Mouse (Mus musculus): ENCODE measurements around the gene Capns1. TPM values are rescaled to one million over a fixed set of nuclear protein-coding genes. Genes with fewer than 3 reads are reported as not detected.
"Not testable (repeated sequence)": the region's sequence is repeated elsewhere in the genome, so short reads cannot be mapped to it uniquely, and the experiment has no call there.

The Capns1 gene
- total and polyA plus RNA-seq, 2 experiments from 2014 or later = 84.4 to 356 TPM

- peak overlapping the region; percentile 64 for H3K27ac ChIP-seq (ENCODE audit: low read depth)
- peak; percentile 58 for DNase-seq (ENCODE audit: low spot score)
- no peak overlapping the region for H3K4me3 ChIP-seq (ENCODE audit: low read depth, low read length)
- peaks cover 7% of the 10 kb centered on the region; the same call in 1 of the 2 replicates for H3K4me1 ChIP-seq (ENCODE audit: control insufficient read depth, insufficient read depth)
- no peak for TF ChIP-seq CTCF (IDR thresholded peaks at IDR 0.05; ENCODE audit: low read depth)
- TF ChIP-seq EP300 (IDR thresholded peaks at IDR 0.05; ENCODE audit: low read depth) = no peak
- 48% methylated on average over 11 of the region's 11 CpGs for WGBS
- no peaks in the 10 kb centered on the region for H3K27me3 ChIP-seq (ENCODE audit: control insufficient read depth, insufficient read depth, low read length)
- no peaks in the 10 kb centered on the region for H3K9me3 ChIP-seq (replicated peaks; ENCODE audit: control insufficient read depth, low read length)
- no peaks in the 10 kb centered on the region for H3K36me3 ChIP-seq (replicated peaks; ENCODE audit: control insufficient read depth, insufficient read depth, low read length)
- peak; percentile 59 for ATAC-seq (ENCODE audit: insufficient read depth, low read depth)
- no peak overlapping the region for H3K4me2 ChIP-seq (ENCODE audit: low read depth, low read length)
- H3K9ac ChIP-seq (replicated peaks; ENCODE audit: low read depth, low read length) = no peak overlapping the region
Measured at GRCm38 (mm10) chr7:30202895-30203690, 4.5 kb upstream of the Capns1 start.

GRCm38 (mm10) chr7:30200661-30201060, 2.0 kb upstream of the Capns1 start:
- not testable (repeated sequence) for H3K9ac ChIP-seq (replicated peaks; ENCODE audit: low read depth, low read length); H3K36me3 ChIP-seq (replicated peaks; ENCODE audit: control insufficient read depth, insufficient read depth, low read length); H3K4me3 ChIP-seq (ENCODE audit: low read depth, low read length); H3K9me3 ChIP-seq (replicated peaks; ENCODE audit: control insufficient read depth, low read length); H3K4me2 ChIP-seq (ENCODE audit: low read depth, low read length); H3K4me1 ChIP-seq (ENCODE audit: control insufficient read depth, insufficient read depth); ATAC-seq (ENCODE audit: insufficient read depth, low read depth); H3K27ac ChIP-seq (ENCODE audit: low read depth); DNase-seq (ENCODE audit: low spot score); H3K27me3 ChIP-seq (ENCODE audit: control insufficient read depth, insufficient read depth, low read length)
- WGBS = 84% methylated on average over 5 of the region's 5 CpGs

- Histone ChIP-seq H3K9ac (replicated peaks; ENCODE audit: low read depth, low read length) (no peak overlapping the region), H3K4me2 (ENCODE audit: low read depth, low read length) (no peak overlapping the region), H3K27ac (ENCODE audit: low read depth) (no peak overlapping the region), H3K36me3 (replicated peaks; ENCODE audit: control insufficient read depth, insufficient read depth, low read length) (no peaks in the 10 kb centered on the region), H3K27me3 (ENCODE audit: control insufficient read depth, insufficient read depth, low read length) (no peaks in the 10 kb centered on the region), H3K9me3 (replicated peaks; ENCODE audit: control insufficient read depth, low read length) (no peaks in the 10 kb centered on the region), H3K4me3 (ENCODE audit: low read depth, low read length) (no peak overlapping the region), H3K4me1 (ENCODE audit: control insufficient read depth, insufficient read depth) (peaks cover 10% of the 10 kb centered on the region; the same call in 1 of the 2 replicates)
- WGBS = 69% methylated on average over 5 of the region's 5 CpGs
- no peak for ATAC-seq (ENCODE audit: insufficient read depth, low read depth)
- DNase-seq (ENCODE audit: low spot score) = no peak
- TF ChIP-seq EP300 (IDR thresholded peaks at IDR 0.05; ENCODE audit: low read depth) (no peak), CTCF (IDR thresholded peaks at IDR 0.05; ENCODE audit: low read depth) (no peak)
Measured at GRCm38 (mm10) chr7:30200200-30200599, 1.6 kb upstream of the Capns1 start.

GRCm38 (mm10) chr7:30199498-30200139, 1.0 kb upstream of the Capns1 start:
- H3K4me1 ChIP-seq (ENCODE audit: control insufficient read depth, insufficient read depth) = peaks cover 11% of the 10 kb centered on the region; the same call in 1 of the 2 replicates
- ATAC-seq (ENCODE audit: insufficient read depth, low read depth) = no peak

GRCm38 (mm10) chr7:30197592-30198129, 950 bp downstream of the Capns1 start:
- no peak overlapping the region for H3K4me3 ChIP-seq (ENCODE audit: low read depth, low read length)
- DNase-seq (ENCODE audit: low spot score) (no peak), ATAC-seq (ENCODE audit: insufficient read depth, low read depth) (no peak)
- no peak for TF ChIP-seq EP300 (IDR thresholded peaks at IDR 0.05; ENCODE audit: low read depth)
- TF ChIP-seq CTCF (IDR thresholded peaks at IDR 0.05; ENCODE audit: low read depth) = no peak
- H3K9me3 ChIP-seq (replicated peaks; ENCODE audit: control insufficient read depth, low read length) = no peaks in the 10 kb centered on the region
- H3K4me2 ChIP-seq (ENCODE audit: low read depth, low read length) = no peak overlapping the region
- 55% methylated on average over 5 of the region's 5 CpGs for WGBS
- no peaks in the 10 kb centered on the region for H3K36me3 ChIP-seq (replicated peaks; ENCODE audit: control insufficient read depth, insufficient read depth, low read length)
- no peak overlapping the region for H3K9ac ChIP-seq (replicated peaks; ENCODE audit: low read depth, low read length)
- H3K27me3 ChIP-seq (ENCODE audit: control insufficient read depth, insufficient read depth, low read length) = no peaks in the 10 kb centered on the region
- H3K27ac ChIP-seq (ENCODE audit: low read depth) = no peak overlapping the region
- 0 out of 2 replicates have a peak, but pooled peaks cover 9% of the 10 kb centered on the region for H3K4me1 ChIP-seq (ENCODE audit: control insufficient read depth, insufficient read depth)

More at GRCm38 (mm10) chr7:30199498-30200139, 1.0 kb upstream of the Capns1 start:
- Histone ChIP-seq H3K36me3 (replicated peaks; ENCODE audit: control insufficient read depth, insufficient read depth, low read length) (no peaks in the 10 kb centered on the region), H3K9ac (replicated peaks; ENCODE audit: low read depth, low read length) (no peak overlapping the region), H3K4me3 (ENCODE audit: low read depth, low read length) (no peak overlapping the region), H3K4me2 (ENCODE audit: low read depth, low read length) (no peak overlapping the region), H3K27me3 (ENCODE audit: control insufficient read depth, insufficient read depth, low read length) (no peaks in the 10 kb centered on the region), H3K27ac (ENCODE audit: low read depth) (no peak overlapping the region), H3K9me3 (replicated peaks; ENCODE audit: control insufficient read depth, low read length) (no peaks in the 10 kb centered on the region)
- DNase-seq (ENCODE audit: low spot score) = no peak
- WGBS = 76% methylated on average over 18 of the region's 18 CpGs
- TF ChIP-seq CTCF (IDR thresholded peaks at IDR 0.05; ENCODE audit: low read depth) (no peak), EP300 (IDR thresholded peaks at IDR 0.05; ENCODE audit: low read depth) (no peak)

Data from heart, postnatal 0 days (tissue).